Mouse (Mus musculus) central nervous system, embryonic 11.5 days (tissue): Measurements from ENCODE around the gene Xbp1. TPM values are rescaled to one million over a fixed set of nuclear protein-coding genes. Genes with fewer than 3 reads are reported as not detected.

ENCODE experiments used
- polyA plus RNA-seq: library from polyadenylated mRNA; depleted of rRNA; stranded (reverse); fragments of >200 nt; gene quantifications from 2 replicates; pipeline ENCODE4 v1.2.3, GENCODE M21; 2012; rRNA removed

Xbp1 gene
- polyA plus RNA-seq: 41.5 and 59.4 TPM in 2 replicates

GRCm38 (mm10) chr11:5520412-5521265, at the start of gene Xbp1:
Gene Xbp1, plus strand, starts transcription at chr11:5520659.

GRCm38 (mm10) chr11:5541799-5542481, 21.5 kb downstream of the Xbp1 start, which contains the start of gene Ccdc117:
Gene Ccdc117, minus strand, starts transcription at chr11:5542187.

GRCm38 (mm10) chr11:5569474-5569873, 49.0 kb downstream of the Xbp1 start, which contains the start of gene Ankrd36:
Gene Ankrd36, plus strand, starts transcription at chr11:5569684.

Other genes starting within 250 kb of the Xbp1 start
- gene Znrf3, start 75.8 kb upstream of the Xbp1 start, polyA plus RNA-seq: 4.8 and 7.7 TPM in 2 replicates
- 19.3 and 19.9 TPM in 2 replicates for gene Ccdc117, start 21.5 kb downstream of the Xbp1 start, polyA plus RNA-seq
- 0.06 and 0.20 TPM in 2 replicates for gene Ankrd36, start 49.0 kb downstream of the Xbp1 start, polyA plus RNA-seq
- gene Mrps24, start 195.0 kb downstream of the Xbp1 start, polyA plus RNA-seq: 103 and 110 TPM in 2 replicates
- 13.4 and 15.7 TPM in 2 replicates for gene Urgcp, start 241.7 kb downstream of the Xbp1 start, polyA plus RNA-seq